Mouse (Mus musculus) brain, embryonic 14.5 days (tissue): Measurements from ENCODE around the gene Mef2a.

Experiments used
- CTCF ChIP-seq: fragments of 200-500 bp; IDR thresholded peaks from 2 replicates; pipeline ENCODE4 v1.5.1; 2012; ENCODE audit warnings: inconsistent platforms, mild to moderate bottlenecking, moderate library complexity, borderline replicate concordance; ENCODE audit not compliant: insufficient read depth, insufficient read length; ENCODE audit errors: extremely low read depth
- POLR2A ChIP-seq: fragments of 200-500 bp; IDR thresholded peaks from 2 replicates; pipeline ENCODE4 v1.6.1; 2012; ENCODE audit warnings: mild to moderate bottlenecking, inconsistent platforms, borderline replicate concordance; ENCODE audit not compliant: poor library complexity, insufficient read depth, insufficient read length, severe bottlenecking; ENCODE audit errors: extremely low read depth

GRCm38 (mm10) chr7:67419591-67420314 lies 47.1 kb upstream of the Mef2a start:
- TF ChIP-seq CTCF: no peak
- no peak for TF ChIP-seq POLR2A
